Mouse (Mus musculus) layer of hippocampus, postnatal 10 days (tissue): Measurements from ENCODE around the gene Epha4. TPM values are rescaled to one million over a fixed set of nuclear protein-coding genes. Genes with fewer than 3 reads are reported as not detected.

ENCODE experiments used
- DNase-seq, 2 experiments: peaks; one replicate each; pipeline ENCODE4 v3.0.0; 2021; ENCODE audit warnings: low spot score in 2 of 2
- total RNA-seq, 2 experiments: library from RNA; stranded (reverse); gene quantifications; 2 replicates each; pipeline ENCODE4 v1.2.3; 2021

Gene Epha4
- total RNA-seq, 2 experiments from 2014 or later, result 303 to 317 TPM

DNA sequence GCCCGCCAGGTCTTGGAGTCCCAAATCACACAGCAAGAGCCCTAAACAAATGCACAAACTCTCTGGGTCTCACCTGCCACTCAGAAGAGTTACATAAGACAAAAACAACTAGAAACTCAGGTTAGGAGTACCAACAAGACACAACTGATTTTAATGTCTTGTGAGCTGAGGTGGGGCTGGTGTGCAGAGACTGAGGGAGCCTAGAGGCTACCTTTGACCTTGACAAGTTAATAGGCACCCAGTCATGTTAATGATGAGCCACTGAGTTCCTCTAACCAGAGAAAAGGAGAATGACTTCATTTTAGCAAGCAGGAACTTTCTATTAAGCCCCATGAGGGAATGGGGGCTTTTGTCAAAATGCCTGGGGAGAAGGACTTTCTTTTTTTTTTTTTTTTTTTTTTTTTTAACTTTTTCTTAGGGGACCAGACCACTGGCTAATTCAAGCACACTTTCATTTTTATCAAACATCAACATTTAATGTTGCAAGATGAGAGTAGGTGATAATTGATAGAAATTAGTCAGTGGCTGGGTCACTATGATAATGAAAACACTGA, 67.8 kb downstream of the Epha4 start:
- no peak for DNase-seq

DNA sequence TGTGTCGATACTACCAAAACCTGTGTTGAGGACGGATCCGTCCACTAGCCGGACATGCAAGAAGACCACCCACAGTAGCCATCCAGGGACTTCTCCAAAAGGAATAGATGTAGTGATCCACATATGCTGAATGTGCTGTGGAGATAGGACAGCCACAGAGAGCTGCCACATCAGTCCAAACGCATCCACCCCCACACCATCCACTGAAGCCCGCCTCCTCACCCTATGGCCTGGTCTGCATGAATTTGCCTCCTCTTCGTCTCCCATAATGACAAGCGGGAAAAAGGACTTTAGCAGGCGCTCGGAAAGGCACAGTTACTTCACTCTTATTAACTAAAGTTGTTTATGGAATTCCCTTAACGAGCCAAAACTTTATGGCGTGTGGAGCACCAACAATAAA, 68.5 kb downstream of the Epha4 start:
- DNase-seq, result no peak

DNA sequence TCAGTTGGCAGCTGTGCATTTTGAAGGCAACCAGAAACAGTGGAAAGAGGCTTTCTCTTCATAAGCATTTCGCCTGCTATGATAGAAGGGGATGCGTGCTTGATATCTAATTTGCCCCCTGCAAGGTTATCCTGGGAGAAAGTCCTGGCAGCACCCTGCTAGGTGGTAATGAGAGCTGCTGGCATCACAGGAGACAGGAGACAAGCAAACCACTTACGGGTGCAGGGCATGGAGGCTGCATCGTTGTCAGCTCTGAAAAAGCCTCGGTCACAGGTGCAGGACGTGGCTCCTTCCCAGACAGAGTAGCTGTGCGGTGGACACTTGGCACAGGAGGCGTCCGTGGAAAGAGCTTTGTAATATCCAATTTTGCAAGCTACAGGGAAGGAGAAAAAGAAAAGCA, 70.2 kb downstream of the Epha4 start:
- no peak for DNase-seq

DNA sequence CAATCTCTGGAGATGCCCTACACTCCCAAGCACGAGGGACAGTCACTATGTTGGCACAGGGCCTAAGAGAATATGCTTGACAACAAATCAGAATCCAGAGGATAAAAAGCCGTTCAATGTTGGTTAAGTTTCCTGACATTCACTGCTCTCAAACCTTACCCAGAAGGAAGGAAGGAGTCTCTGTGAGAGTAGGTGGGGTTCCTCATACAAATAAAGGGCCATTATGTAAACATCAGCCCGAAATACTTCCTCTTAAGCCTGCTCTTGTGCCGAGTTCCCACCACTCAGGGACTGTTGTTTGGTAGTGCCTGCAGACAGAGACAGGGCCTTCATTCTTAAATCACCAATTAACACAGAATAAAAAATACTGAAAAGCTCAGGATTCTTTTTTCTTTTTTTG, 72.9 kb downstream of the Epha4 start:
- no peak for DNase-seq

DNA sequence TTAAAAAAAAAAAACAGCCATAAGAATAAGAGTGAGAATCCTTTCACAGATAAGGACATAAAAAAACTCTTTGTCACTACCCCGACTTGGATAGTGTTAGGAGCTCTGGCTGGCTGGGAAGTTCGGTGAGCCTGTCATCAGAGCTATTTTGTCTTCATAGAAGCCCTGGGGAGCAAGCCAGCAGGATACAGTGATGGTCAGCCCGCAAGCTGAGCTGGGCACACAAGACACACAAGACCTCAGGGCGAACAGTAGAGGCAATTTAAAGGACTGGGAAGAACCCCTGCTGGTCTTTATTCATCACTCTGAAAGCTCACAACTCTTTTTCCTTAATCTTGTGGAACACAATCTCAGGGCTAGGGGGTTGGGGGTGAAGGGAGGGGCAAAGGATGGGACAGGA, 73.5 kb downstream of the Epha4 start:
- no peak for DNase-seq

DNA sequence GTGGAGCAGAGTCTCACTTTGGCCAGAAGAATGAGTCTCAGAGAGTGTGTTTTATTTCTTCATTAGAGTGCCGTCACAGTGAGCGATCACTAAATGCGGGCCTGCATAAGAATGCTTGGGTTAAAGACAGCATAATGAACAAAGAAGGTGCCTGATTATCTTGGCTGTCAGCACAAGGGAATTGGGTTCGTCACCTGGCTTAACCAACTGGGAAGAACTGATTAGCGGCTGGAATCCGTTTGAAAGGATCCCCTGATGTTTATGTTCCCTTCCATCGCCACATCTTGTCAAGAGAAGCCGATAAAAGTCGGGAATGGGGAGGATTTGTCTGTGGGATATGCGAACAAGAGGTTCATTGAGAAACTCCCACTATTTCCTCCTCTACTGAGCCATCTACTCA, 74.4 kb downstream of the Epha4 start:
- no peak for DNase-seq

DNA sequence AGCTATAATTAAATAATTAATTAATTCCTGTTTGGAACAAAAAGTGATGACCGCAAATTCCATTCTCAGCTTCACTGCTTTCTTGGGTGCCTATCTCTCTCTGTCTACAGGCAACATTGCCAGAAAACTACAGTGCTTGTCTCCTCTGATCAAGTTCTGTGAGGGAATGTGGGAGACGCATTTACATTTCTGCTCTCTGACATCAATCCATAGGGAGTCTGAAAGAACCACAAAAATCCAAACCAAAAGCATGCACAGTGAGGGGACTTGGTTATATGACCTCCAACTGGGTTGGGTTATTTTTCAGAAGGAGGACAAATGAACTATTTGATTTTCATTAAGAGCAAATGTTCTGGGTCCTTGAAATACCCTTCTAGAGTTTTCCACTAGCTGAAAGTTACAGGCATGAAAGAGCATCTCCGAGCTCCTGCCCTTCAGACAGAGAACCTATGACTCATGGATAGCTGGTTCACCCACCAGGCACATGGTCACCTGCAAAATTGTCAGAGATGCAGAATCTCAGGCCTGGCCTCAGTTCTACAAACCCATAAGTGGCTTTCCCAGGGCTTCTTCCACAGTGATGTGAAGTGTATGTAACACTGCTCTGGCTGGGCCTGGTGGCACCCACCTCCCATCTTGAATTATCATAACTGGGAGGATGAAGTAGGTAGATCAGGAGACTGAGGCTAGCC, 75.4 kb downstream of the Epha4 start:
- no peak for DNase-seq

DNA sequence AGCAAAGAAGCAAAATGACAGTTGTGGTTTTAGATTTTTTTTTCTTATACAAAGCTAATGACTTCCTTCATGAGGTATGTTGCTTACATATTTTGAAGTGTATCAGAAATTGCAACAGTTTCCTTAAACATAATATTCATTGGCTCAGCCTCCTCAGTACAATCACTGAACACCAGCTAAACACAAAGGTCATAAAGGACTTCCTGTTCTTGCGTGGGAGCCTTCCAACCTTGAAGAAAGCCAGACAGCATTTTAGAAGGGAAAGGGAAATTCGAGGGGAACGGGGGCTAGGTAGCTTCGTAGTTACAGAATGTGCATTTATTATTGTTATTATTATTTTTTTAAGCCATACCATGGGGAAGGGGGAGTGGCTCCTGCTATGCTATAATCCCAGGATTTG, 76.2 kb downstream of the Epha4 start:
- no peak for DNase-seq

DNA sequence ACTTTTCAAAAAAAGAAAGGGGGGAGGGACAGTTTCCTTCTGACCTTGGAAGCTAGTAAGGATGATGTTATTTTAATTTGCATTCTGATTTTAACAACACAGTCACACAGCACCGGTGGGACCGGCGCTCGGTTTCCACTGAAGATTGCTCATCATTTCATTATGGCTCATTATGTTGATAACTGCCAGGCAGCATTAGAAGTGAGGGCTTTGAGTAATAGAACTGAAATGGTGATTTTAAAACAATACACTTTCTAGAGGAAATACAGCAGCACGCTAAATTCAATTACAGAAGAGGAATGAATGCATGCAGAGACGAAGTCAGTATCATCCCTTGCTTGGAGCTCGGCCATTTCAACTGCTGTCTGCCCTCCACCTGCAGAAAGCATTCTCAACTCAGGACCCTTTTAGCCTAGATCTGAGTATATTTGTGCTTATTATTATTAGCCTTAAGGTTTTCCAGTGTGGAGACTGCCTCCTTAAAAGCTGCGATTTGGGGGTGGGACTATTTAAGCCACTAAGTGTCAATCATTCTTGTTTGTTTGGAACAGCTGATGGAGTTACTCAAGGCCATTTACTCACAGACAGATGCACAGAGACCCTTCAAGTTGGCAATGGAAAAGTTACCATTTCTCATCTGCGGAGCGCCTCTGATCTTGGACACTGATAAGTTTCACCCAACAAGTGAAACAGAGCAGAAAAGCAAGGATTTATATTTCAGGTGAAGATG, 76.8 kb downstream of the Epha4 start:
- no peak for DNase-seq

DNA sequence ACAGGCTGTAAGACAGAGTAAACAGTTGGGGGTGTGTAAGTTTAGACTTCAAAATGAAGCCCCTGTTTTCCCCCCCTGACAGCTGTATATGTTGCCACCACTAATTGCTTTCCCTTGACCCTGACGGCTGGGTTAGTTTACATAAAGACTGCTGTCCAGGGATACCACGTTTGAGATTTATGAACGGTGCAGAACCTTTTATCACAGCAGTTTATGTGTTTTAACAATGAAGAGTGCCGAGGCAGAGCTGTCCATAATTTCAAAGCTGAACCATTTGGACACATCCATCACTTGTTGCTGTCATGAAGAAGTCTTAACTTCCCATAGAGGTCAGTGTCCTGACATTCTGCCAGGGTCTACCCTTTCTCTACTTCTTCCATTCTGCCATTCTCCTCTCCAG, 79.8 kb downstream of the Epha4 start:
- DNase-seq, result no peak

DNA sequence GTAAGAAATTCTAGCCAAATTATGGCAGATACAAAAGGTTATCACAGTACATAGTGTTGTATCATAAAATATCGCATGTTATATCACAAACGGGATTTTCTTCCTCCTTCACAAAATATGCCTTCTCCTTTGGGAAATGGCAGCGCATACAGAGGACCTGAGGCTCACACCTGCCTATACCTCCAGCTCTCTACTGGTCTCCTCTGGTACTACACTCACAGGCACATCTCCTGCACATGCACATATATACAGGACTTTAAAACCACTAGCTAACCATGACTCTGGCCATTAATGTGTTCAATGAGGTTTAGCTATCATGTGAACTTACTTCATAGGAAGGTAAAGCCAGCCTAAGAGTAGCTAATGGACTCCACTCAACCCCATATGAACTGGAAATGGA, 81.7 kb downstream of the Epha4 start:
- DNase-seq, result no peak

DNA sequence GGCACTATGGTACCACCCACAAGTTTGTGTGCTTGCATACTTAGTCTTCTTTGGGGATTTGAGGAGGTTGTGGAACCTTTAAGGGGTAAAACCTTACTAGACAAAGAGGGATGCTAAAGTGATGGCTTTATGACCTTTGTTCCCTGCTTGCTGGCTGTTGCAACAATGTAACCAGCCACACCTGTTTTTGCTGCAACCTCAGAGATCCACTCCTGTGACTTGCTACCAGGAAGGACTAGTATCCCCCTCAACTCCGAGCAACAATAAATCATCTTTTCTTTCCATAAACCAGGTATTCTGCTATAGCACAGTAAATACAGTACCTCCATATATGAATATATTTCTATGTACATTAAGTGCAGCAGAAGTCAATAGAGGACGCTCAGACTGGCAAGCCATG, 82.4 kb downstream of the Epha4 start:
- no peak for DNase-seq

DNA sequence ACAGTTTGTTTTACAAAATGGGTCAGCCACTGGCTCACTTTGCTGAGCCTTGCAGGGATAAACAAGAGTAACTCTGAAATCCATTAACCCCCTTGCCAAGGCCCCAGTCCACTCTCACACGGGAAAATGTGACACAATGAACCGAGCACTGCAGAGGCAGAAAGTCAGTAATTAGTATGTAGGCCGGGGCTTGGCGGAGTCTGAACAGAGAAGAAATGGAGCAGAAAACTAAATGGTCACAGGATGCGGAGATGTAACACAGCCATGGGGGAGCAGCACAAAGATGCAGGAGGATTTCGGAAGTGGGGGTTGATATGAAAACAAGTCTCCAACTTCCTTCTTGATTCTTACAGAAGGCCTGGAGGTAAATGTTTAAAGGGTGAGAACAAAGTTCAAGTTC, 85.7 kb downstream of the Epha4 start:
- no peak for DNase-seq

DNA sequence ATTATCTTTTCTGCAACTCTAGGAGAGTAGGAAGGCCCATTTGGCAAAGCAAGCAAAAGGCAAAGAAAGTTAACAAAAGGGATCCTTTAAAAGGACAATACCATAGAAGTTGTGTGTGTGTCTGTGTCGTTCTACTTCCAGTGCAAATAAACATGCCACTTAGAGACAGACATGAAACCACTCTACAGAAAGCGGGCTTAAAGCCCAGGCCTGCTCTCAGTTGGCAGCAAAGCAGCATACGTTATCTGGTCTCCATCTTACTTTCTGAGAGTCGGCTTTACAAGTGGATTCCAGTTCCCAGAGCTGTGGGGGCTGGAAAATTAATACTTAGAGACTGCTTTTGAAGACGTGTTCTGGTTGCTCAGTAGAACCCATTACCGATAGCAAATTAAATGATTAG, 87.9 kb downstream of the Epha4 start:
- no peak for DNase-seq

DNA sequence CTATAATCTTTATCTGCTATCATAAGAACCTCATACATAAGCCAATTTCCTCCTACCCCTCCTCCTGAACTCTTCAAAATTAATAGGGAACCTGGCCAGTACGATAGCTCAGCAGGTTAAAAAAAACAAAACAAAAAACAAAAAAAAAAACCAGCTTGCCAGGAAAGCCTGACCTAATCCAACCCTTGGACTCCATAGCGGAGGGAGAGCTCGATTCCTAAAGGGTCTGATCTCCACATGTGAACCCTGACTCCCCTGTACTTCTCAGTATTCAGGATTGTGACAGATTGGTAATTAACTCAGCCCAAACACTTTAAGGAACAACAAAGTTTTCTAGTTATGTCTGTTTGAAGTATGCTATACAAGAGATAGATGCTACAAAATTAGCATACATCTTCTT, 89.7 kb downstream of the Epha4 start:
- DNase-seq, result no peak

DNA sequence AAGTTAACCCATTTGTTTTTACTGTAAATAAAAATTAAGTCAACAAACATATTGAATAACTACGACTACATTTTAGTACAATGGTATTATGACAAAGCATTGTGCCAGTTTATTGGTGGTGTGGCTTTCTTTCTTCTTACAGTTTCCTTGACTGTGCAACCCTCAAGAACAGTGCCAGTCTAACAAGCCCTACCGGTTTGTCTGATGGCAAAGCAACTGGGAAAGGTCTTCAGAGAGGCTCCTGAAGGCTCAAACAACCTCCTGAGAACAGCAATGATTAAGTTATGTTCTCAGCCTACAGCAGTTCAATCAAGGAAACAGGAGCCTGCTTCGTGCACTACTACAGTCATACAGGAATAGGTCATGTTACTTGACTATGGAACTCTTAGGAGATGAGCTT, 93.8 kb downstream of the Epha4 start:
- DNase-seq, result no peak

DNA sequence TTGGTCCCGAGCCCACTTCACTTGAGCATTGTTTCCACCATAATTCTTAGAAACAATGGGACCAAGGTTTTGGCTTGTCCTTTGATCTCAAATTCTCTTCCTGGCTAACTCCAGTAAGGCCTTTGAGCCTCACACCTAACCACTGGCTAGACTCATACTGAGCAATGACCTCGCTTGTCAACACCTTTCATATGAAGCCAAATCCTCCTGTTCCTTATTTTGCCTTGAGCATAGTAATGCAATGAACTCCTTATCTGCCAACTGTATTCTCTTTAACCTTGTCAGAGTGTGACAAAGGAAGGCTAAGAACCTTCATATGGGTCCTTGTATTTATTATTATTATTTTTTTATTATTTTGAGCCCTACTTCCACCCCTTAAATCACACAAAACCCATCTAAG, 94.5 kb downstream of the Epha4 start:
- DNase-seq, result no peak

DNA sequence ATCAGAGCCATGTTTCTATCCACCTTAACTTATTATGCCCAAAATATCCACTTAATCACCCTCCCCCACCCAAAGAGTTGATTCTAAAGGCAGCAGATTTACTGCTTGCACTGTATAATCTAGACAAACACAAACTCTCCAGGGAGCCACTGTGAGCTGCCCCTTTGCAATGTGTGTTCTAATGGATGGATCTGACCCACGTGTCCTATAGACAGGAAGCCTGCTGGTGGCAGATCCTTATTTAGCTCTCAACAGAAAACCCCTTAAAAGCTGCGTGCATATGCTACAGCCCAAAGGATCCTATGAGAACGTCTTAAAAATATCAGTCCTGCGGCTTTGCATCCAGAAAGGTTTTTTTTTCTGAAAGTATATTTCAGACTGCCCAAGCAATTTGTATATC, 98.0 kb downstream of the Epha4 start:
- no peak for DNase-seq

DNA sequence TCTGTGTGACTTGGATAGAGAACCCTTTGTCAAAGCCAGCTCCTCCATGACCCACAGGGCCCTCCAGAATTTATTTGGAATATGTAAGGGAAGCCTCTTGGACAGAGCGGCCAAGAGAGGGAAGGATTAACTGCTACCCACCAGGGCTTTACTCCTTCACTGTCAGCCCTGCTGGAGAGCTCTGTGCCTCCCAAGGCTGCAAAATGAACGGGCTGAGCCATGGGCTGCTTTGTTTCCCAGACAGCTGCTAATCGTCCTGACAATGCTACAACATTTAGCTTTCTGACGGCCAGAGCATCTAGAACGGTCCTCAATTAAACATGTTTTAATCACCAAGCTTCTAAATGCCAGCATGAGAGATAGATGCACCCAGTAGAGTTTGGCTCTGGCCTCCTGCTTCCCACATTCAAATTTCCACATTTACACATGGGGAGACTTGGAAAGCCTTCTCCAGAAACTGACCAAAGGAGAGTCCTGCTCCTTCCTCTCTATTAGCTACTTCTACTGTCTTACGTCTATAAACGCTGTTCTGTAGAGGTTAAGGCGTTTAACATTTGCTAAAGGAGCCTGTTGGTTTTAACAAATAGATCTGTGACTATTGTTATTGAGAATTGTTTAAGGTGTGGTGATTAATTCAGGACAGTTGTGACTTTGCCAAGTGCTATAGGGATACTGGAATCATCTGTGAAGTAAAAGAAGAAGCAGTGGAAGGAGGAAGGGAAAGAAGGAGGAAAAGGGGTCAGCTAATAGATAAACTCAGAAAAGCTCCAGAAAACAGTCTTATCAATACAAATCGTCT, 101.8 kb downstream of the Epha4 start:
- no peak for DNase-seq

DNA sequence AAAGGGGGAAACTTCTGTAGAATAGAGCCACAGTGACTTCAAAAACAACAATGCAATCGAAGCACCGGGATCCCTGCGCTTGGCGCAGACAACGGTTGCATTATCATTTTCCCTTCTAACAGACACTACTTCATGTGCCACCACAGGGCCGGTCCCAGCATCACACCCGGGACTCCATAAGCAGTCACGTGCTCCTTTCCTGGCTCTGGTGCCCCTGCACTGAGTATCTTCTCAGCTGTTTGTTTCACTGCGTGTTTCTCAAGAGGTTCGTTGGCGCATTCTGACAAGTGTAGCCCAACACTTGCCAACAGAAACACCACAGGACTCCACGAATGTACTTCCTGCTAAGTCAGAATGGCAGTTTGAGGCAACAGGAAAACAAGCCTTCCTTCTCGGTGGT, 102.6 kb downstream of the Epha4 start:
- peak in 1 of 2 experiments; percentile 43 for DNase-seq

DNA sequence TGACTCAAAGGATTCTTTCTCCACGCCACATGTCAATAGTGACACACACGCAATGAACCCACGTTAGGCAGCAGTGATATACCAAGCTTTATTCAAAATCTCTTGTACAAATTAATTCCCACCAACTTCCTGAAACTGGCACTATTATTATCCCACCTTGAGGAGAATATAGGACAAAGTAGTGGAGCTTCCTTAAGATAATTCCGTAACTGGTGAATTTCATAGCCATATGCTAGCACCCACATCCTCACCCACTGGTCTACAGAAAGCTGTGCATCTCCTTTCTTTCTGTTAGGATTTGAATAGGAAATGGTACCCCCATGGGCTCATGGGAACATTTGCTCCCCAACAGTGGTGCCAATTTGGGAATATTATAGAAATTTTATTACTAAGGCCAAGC, 103.7 kb downstream of the Epha4 start:
- no peak for DNase-seq

DNA sequence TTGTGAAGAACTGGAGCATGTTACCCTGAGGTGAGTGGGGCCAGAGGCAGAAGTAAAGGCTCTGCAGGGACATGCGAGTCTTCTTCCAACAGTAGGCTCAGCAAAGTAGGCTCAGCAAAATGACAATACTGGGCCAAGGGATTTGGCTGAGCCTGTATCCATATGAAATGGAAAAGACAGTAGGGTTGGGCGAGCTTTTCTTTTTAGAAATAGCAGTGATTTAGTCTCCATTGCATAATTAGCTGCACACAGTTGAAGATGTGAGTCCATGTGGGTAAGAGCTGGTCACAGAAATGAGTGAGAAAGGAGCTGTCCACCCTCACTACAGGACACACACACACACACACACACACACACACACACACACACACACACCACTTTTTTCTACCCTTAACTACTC, 104.2 kb downstream of the Epha4 start:
- no peak for DNase-seq
